Mouse (Mus musculus) lung, postnatal 0 days (tissue): ENCODE measurements around the gene Cdh1.
A peak's percentile ranks its signal among the peaks of the same experiment; 100 is the strongest.

Experiments
- CTCF ChIP-seq: IDR thresholded peaks from 2 replicates; pipeline ENCODE4 v1.5.1; 2016; ENCODE audit warnings: antibody characterized with exemption, mild to moderate bottlenecking
- EP300 ChIP-seq: IDR thresholded peaks from 2 replicates; pipeline ENCODE4 v1.6.1; 2016; ENCODE audit warnings: antibody characterized with exemption, mild to moderate bottlenecking, control low read depth

- TF ChIP-seq EP300 (no peak), CTCF (peak; percentile 92)
These were observed 44.2 kb downstream of the Cdh1 start for GRCm38 (mm10) chr8:106647387-106647786.
